Mouse (Mus musculus) limb, embryonic 12.5 days (tissue): Measurements from ENCODE around the gene Polr1d. TPM values are rescaled to one million over a fixed set of nuclear protein-coding genes. Genes with fewer than 3 reads are reported as not detected.

Source experiments
- ATAC-seq: fragments of 200-750 bp; cut with Nextera tagmentation; 2 replicates; pipeline ENCODE4 v1.8.0; 2017; ENCODE audit warnings: low read depth, moderate TSS enrichment; ENCODE audit not compliant: insufficient number of reproducible peaks, insufficient read depth, low FRiP score, low TSS enrichment
- H3K27ac ChIP-seq: fragments of 300-500 bp; sonication (generic); 2 replicates; pipeline ENCODE4 v1.5.1; 2016; ENCODE audit warnings: mild to moderate bottlenecking, moderate library complexity
- H3K27me3 ChIP-seq: fragments of 300-500 bp; sonication (generic); 2 replicates; pipeline ENCODE4 v1.6.1; 2016; ENCODE audit warnings: mild to moderate bottlenecking, moderate library complexity
- H3K36me3 ChIP-seq: fragments of 300-500 bp; sonication (generic); 2 replicates; pipeline ENCODE4 v1.6.1; 2016; ENCODE audit warnings: mild to moderate bottlenecking, moderate library complexity
- H3K4me1 ChIP-seq: fragments of 300-500 bp; sonication (generic); replicated peaks from 2 replicates; pipeline ENCODE4 v1.6.1; 2016
- H3K4me2 ChIP-seq: fragments of 300-500 bp; sonication (generic); 2 replicates; pipeline ENCODE4 v1.6.1; 2016; ENCODE audit warnings: mild to moderate bottlenecking, moderate library complexity
- H3K4me3 ChIP-seq: fragments of 300-500 bp; sonication (generic); replicated peaks from 2 replicates; pipeline ENCODE4 v1.5.1; 2016; ENCODE audit warnings: mild to moderate bottlenecking
- H3K9ac ChIP-seq: fragments of 300-500 bp; sonication (generic); replicated peaks from 2 replicates; pipeline ENCODE4 v1.6.1; 2016; ENCODE audit warnings: mild to moderate bottlenecking, moderate library complexity
- H3K9me3 ChIP-seq: fragments of 300-500 bp; sonication (generic); 2 replicates; pipeline ENCODE4 v1.6.1; 2016; ENCODE audit warnings: mild to moderate bottlenecking, moderate library complexity
- WGBS: fragments of 180-500 bp; shearing (Covaris S2); methylation state at CpG from one replicate; pipeline ENCODE4 v1.1.7; 2016; 5-methylcytosine and 5-hydroxymethylcytosine counted together
- polyA plus RNA-seq: library from polyadenylated mRNA; unstranded; fragments of >200 nt; fragmentation: Nextera tagmentation; extraction: Ambion mirVana; gene quantifications from 2 replicates; pipeline ENCODE4 v1.2.1, GENCODE M21; 2016

The Polr1d gene
- polyA plus RNA-seq, 1 experiment from 2014 or later = 113 TPM

DNA sequence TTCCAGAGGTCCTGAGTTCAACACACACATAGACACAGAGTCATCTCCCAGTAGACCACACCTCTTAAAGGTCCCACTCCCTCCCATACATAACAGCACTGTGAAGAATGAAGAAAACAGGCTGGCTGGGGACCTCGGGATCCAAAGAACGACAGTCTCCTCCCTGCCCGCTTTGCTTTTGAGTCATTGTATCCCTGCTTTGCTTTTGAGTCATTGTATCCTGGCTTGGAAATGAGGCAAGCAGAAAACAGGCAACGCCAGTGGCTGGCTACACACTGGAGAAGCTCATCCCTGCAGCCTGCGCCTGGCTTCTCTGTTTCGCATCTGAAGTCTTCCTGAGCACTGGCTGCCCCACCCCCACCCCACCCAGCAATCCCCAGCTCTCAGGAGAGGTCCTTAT lies 40.2 kb downstream of the Polr1d start:
- 27% methylated on average over 6 of the region's 6 CpGs for WGBS
- H3K9ac ChIP-seq = no peak overlapping the region
- H3K4me1 ChIP-seq = no peaks in the 10 kb centered on the region
- peaks cover 14% of the 10 kb centered on the region for H3K36me3 ChIP-seq
- H3K27ac ChIP-seq = no peak overlapping the region
- peaks cover 19% of the 10 kb centered on the region; the same call in 1 of the 2 replicates for H3K9me3 ChIP-seq
- H3K4me3 ChIP-seq = no peak overlapping the region
- H3K27me3 ChIP-seq = no peaks in the 10 kb centered on the region
- ATAC-seq = no peak
- no peak overlapping the region for H3K4me2 ChIP-seq

DNA sequence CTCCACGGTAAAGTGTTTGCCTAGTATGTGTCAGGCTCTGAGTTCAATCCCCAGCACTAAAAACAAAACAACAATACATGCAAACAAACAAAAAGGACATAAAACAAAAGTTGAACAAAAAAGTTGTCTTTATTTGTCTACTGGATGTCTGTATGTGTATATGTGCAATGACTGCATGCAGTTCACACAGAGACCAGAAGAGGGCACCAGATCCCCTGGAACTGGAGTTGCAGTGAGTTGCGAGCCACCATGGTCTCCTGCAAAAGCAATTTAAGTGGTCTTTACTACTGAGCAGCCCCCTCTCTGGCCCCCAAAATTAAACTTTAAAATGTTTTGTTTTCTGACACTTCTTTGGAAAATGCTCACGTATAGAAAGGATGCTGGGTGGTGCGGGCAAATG lies 44.3 kb downstream of the Polr1d start:
- Histone ChIP-seq H3K27ac (no peak overlapping the region), H3K4me2 (no peak overlapping the region), H3K4me3 (no peak overlapping the region), H3K27me3 (no peaks in the 10 kb centered on the region), H3K4me1 (no peaks in the 10 kb centered on the region; the same call in 1 of the 2 replicates), H3K9ac (no peak overlapping the region), H3K36me3 (no peaks in the 10 kb centered on the region), H3K9me3 (peaks cover 9% of the 10 kb centered on the region; the same call in 1 of the 2 replicates)
- WGBS = 95% methylated on average over 4 of the region's 4 CpGs
- ATAC-seq = no peak

DNA sequence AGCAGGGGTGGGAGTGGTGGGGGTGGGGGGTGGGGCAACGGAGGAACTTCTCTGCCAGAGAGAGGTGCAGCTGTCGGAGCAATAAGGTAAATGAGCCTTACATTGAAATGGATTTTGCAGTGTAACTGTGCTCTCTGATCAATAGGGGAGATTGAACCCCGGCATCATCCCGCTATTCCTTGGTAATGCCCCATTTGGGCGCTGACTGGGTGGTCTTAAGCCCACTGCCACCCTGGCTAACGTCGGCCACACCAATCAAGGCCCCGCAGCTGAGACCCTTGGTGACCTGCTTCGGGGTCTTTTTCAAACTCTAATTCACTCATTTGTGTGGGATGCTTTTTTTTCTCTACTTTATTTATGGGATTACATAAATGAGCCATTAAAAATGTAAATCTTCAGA lies 47.9 kb downstream of the Polr1d start:
- H3K4me1 ChIP-seq = no peaks in the 10 kb centered on the region; the same call in 1 of the 2 replicates
- 55% methylated on average over 9 of the region's 9 CpGs for WGBS
- no peak overlapping the region for H3K9ac ChIP-seq
- H3K27ac ChIP-seq = no peak overlapping the region
- no peaks in the 10 kb centered on the region for H3K36me3 ChIP-seq
- ATAC-seq = no peak
- 0 out of 2 replicates have a peak, but pooled peaks cover 2% of the 10 kb centered on the region for H3K27me3 ChIP-seq
- H3K4me3 ChIP-seq = no peak overlapping the region
- H3K9me3 ChIP-seq = peaks cover 19% of the 10 kb centered on the region; the same call in 1 of the 2 replicates
- H3K4me2 ChIP-seq = no peak overlapping the region

DNA sequence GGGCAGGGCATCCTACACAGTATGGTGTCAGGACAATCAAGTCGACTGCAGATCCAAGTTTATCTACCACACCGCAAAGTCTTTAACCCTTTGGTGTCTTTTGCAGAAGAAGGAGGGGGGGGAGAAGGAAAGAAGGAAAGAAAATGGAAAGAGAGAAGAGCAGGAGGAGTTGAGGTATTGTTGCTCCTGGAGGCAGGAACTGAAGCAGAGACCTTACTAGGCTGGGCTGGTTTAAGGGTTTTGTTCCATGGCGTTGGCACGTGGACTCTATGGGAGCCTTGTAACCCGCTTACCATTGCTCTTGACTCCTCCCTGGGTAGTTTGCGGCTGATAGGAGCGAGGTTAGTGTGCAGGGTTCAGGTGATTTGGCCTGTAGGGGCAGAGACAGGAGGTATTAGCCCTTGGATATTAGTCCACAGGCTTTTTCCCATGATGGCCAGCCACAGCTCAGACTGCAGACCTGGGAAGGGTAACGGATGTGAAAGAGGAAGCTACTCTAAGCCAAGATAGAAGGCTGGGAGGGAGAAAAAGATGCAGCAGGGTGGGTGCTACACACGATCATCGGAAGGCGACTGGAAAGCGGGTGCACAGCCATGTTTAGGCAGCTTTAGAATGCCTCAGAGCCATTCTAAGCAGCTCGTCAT lies 48.8 kb downstream of the Polr1d start:
- Histone ChIP-seq H3K4me1 (no peaks in the 10 kb centered on the region; the same call in 1 of the 2 replicates), H3K9me3 (peaks cover 16% of the 10 kb centered on the region; the same call in 1 of the 2 replicates), H3K27ac (no peak overlapping the region), H3K27me3 (0 out of 2 replicates have a peak, but pooled peaks cover 2% of the 10 kb centered on the region), H3K4me3 (no peak overlapping the region), H3K36me3 (no peaks in the 10 kb centered on the region), H3K9ac (no peak overlapping the region), H3K4me2 (no peak overlapping the region)
- WGBS = 90% methylated on average over 13 of the region's 13 CpGs
- ATAC-seq = no peak

- no peaks in the 10 kb centered on the region for H3K36me3 ChIP-seq
- WGBS = 76% methylated on average over 4 of the region's 4 CpGs
Observed at GRCm38 (mm10) chr5:147127860-147128259, 51.0 kb downstream of the Polr1d start.

DNA sequence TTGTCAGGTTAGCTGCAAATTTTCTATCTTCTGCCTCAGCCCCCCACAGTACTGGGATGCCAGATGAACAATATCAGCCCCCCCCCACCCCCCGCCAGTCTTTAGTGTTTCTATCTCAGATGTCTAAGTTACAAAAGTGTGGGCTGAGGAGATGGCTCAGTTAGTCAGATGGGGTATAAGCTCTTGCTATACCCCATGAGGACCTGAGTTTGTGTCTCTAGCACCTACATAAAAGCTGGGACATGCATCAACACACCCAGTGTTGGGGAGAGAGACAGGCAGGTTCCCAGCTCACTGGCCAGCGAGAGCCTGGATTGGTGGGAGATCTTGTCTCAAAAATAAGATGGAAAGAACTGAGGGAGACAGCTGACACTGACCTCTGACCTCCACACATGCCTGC lies 52.6 kb downstream of the Polr1d start:
- ATAC-seq = no peak
- WGBS = 88% methylated on average over 2 of the region's 2 CpGs
- peaks cover 9% of the 10 kb centered on the region for H3K4me1 ChIP-seq

More at GRCm38 (mm10) chr5:147127860-147128259, 51.0 kb downstream of the Polr1d start:
- Histone ChIP-seq H3K9ac (no peak overlapping the region), H3K4me2 (no peak overlapping the region), H3K27me3 (0 out of 2 replicates have a peak, but pooled peaks cover 2% of the 10 kb centered on the region), H3K9me3 (0 out of 2 replicates have a peak, but pooled peaks cover 9% of the 10 kb centered on the region), H3K4me3 (no peak overlapping the region), H3K4me1 (no peaks in the 10 kb centered on the region; the same call in 1 of the 2 replicates), H3K27ac (no peak overlapping the region)
- no peak for ATAC-seq

GRCm38 (mm10) chr5:147131912-147132311 lies 55.1 kb downstream of the Polr1d start:
- Histone ChIP-seq H3K4me3 (no peak overlapping the region), H3K9ac (no peak overlapping the region), H3K9me3 (0 out of 2 replicates have a peak, but pooled peaks cover 5% of the 10 kb centered on the region), H3K4me1 (peaks cover 11% of the 10 kb centered on the region; the same call in 1 of the 2 replicates), H3K4me2 (no peak overlapping the region), H3K36me3 (no peaks in the 10 kb centered on the region), H3K27me3 (0 out of 2 replicates have a peak, but pooled peaks cover 2% of the 10 kb centered on the region), H3K27ac (no peak overlapping the region)
- ATAC-seq = no peak
- WGBS = 89% methylated on average over 4 of the region's 4 CpGs

More for the DNA sequence above, 52.6 kb downstream of the Polr1d start:
- H3K9me3 ChIP-seq = 0 out of 2 replicates have a peak, but pooled peaks cover 9% of the 10 kb centered on the region
- no peaks in the 10 kb centered on the region for H3K36me3 ChIP-seq
- H3K9ac ChIP-seq = no peak overlapping the region
- H3K27me3 ChIP-seq = 0 out of 2 replicates have a peak, but pooled peaks cover 2% of the 10 kb centered on the region
- H3K4me3 ChIP-seq = no peak overlapping the region
- H3K27ac ChIP-seq = no peak overlapping the region
- H3K4me2 ChIP-seq = no peak overlapping the region

DNA sequence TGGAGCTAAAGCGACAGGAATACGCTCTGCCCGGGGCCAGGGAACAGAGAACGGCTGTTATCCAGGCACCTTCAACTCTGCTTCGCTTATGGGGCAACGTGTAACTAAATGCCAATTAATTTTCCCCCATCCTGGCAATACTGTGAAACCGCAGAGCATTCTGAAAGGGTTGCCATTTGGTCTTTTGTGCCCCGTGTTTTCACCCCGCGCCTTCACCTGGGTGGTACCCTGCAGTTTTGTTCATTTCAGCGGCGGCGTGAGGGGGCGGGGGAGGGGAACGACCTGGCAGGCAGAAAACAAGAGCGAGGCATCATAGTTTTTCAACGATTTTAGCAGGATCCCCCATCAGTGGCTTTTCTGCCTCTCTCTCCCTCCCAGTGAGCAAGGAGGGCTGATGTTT lies 56.8 kb downstream of the Polr1d start:
- no peaks in the 10 kb centered on the region for H3K27me3 ChIP-seq
- peak overlapping the region; percentile 36 for H3K4me3 ChIP-seq
- H3K4me2 ChIP-seq = peak overlapping the region; percentile 62
- 0 out of 2 replicates have a peak, but pooled peaks cover 5% of the 10 kb centered on the region for H3K9me3 ChIP-seq
- H3K27ac ChIP-seq = no peak overlapping the region
- H3K9ac ChIP-seq = no peak overlapping the region
- H3K36me3 ChIP-seq = no peaks in the 10 kb centered on the region
- ATAC-seq = no peak
- H3K4me1 ChIP-seq = peaks cover 11% of the 10 kb centered on the region; the same call in 1 of the 2 replicates
- WGBS = 8% methylated on average over 17 of the region's 17 CpGs

- H3K4me2 ChIP-seq = peak overlapping the region; percentile 62; the same call in 1 of the 2 replicates
- H3K36me3 ChIP-seq = no peaks in the 10 kb centered on the region
- H3K4me1 ChIP-seq = peaks cover 11% of the 10 kb centered on the region; the same call in 1 of the 2 replicates
- no peak for ATAC-seq
- H3K27ac ChIP-seq = no peak overlapping the region
- no peaks in the 10 kb centered on the region for H3K27me3 ChIP-seq
- no peak overlapping the region for H3K9ac ChIP-seq
- WGBS = 32% methylated on average over 8 of the region's 8 CpGs
- H3K9me3 ChIP-seq = no peaks in the 10 kb centered on the region
- H3K4me3 ChIP-seq = no peak overlapping the region
Observed at GRCm38 (mm10) chr5:147134341-147135088, 57.7 kb downstream of the Polr1d start.

DNA sequence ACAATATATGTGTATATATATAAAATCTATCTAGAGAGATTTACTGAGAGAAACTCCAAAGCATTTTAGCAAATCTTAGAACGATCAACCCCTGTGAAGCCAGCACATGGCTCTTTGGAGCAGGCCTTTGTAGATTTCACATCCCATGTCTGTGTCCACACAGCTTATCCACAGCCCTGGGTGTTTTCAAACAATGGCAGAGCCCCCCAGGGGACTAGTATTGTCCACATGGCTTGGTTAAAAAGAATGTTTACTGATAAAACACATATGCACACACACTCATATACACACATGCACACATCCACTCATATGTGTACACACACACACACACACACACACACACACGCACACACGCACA lies 58.2 kb downstream of the Polr1d start:
- peaks cover 11% of the 10 kb centered on the region; the same call in 1 of the 2 replicates for H3K4me1 ChIP-seq
- H3K4me2 ChIP-seq = no peak overlapping the region
- H3K9ac ChIP-seq = no peak overlapping the region
- no peak overlapping the region for H3K4me3 ChIP-seq
- no peaks in the 10 kb centered on the region for H3K36me3 ChIP-seq
- no peaks in the 10 kb centered on the region for H3K27me3 ChIP-seq
- H3K9me3 ChIP-seq = no peaks in the 10 kb centered on the region
- no peak overlapping the region for H3K27ac ChIP-seq
- no peak for ATAC-seq
- WGBS = 95% methylated on average over 3 of the region's 3 CpGs

GRCm38 (mm10) chr5:147135994-147136393 lies 59.1 kb downstream of the Polr1d start:
- Histone ChIP-seq H3K27me3 (no peaks in the 10 kb centered on the region), H3K4me2 (no peak overlapping the region), H3K9ac (no peak overlapping the region), H3K4me1 (peaks cover 11% of the 10 kb centered on the region; the same call in 1 of the 2 replicates), H3K36me3 (no peaks in the 10 kb centered on the region), H3K27ac (no peak overlapping the region), H3K4me3 (no peak overlapping the region), H3K9me3 (no peaks in the 10 kb centered on the region)
- ATAC-seq = no peak
- 74% methylated on average over 13 of the region's 13 CpGs for WGBS
